Mouse (Mus musculus) liver, adult 2 months (tissue): ENCODE measurements around the gene Rasl11a.

Source experiments
- CTCF ChIP-seq: fragments of 200-500 bp; IDR thresholded peaks from 2 replicates; pipeline ENCODE4 v1.5.1; 2011; ENCODE audit warnings: low read depth, low read length, control low read depth
- POLR2A ChIP-seq: fragments of 200-500 bp; IDR thresholded peaks from 2 replicates; pipeline ENCODE4 v1.6.1; 2011; ENCODE audit warnings: low read length, control low read depth; ENCODE audit not compliant: insufficient read depth; ENCODE audit errors: extremely low read depth

DNA sequence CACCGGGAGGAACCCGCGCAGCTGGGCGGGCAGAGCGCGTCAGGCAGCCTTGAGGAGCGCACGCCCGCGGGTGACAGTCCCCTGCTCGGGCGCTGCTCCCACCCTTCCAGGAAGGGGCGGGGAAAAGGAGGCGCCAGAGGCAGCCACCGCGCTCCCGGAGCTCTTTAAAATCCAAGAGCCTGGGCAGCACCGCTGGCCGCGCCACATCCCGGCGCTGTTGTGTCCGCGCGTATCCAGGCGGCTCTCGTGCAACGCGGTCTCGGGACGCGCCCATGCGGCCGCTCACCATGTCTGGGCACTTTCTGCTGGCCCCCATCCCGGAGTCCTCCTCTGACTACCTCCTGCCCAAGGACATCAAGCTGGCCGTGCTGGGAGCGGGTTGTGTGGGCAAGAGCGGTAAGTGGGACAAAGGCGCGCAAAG is at the start of gene Rasl11a:
- TF ChIP-seq POLR2A (0 out of 2 replicates have a peak, but pooled peaks have one; percentile 43), CTCF (0 out of 2 replicates have a peak, but pooled peaks have one; percentile 18)
